In the genomic region with DNA sequence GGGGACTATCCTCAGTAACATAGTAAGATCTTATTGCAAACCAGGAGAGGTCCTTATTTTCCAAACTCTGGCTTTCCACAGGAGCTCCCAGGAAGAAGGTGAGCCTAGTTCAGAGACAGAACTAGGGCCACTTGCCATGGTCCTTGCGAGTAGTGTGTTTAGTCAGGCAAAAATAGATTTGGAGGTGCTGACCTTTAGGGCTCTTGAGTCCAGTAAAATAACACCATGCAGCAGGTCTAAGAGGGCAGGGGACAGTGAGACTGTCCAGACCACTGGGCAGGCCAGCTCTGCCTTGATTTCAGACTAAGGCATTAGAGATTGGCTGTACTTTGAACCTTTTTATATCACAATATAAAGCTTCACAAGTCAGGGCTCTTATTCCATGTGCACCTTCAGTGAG, we compare ENCODE assay signal across 21 mouse cellular contexts. TPM values are rescaled to one million over a fixed set of nuclear protein-coding genes. Genes with fewer than 3 reads are reported as not detected.
A peak's percentile ranks its signal among the peaks of the same experiment; 100 is the strongest.
DNase-seq lines count a peak whose midpoint lies in the region; ATAC-seq lines count a peak whose summit lies in the region.
"Had no signal": no experiment of that assay in that cellular context is flagged by ENCODE, and none has a peak within 500 bp of the region (broad histone marks: within the 10 kb centered on the region; RNA-seq: fewer than 3 reads in every experiment).

No protein-coding gene starts in this region.

- peak overlapping the region; percentile 17; the same call in 1 of the 2 replicates for H3K4me2 ChIP-seq in heart, embryonic 13.5 days
- H3K4me2 ChIP-seq in midbrain, embryonic 11.5 days: no peak overlapping the region
- no peak overlapping the region for H3K4me2 ChIP-seq in midbrain, embryonic 13.5 days (replicated peaks)
- H3K4me2 ChIP-seq: embryonic facial prominence, embryonic 15.5 days; liver, embryonic 13.5 days; neural tube, embryonic 12.5 days had no signal

- ATAC-seq in heart, embryonic 13.5 days (ENCODE audit: extremely low read depth, insufficient number of reproducible peaks, low FRiP score, low TSS enrichment): no peak
- no peak for ATAC-seq in midbrain, embryonic 11.5 days (ENCODE audit: low FRiP score)
- ATAC-seq in midbrain, embryonic 13.5 days: no peak
- ATAC-seq: hindbrain, postnatal 0 days; intestine, embryonic 16.5 days; Patski had no signal

- DNase-seq in gastrocnemius, adult 18-20 months (ENCODE audit: low spot score): peak; percentile 56
- no peak for DNase-seq in gastrocnemius, postnatal 36 days
- no peak for DNase-seq in heart, embryonic 10.5 days (ENCODE audit: low spot score)
- DNase-seq in midbrain, embryonic 11.5 days (ENCODE audit: low spot score, missing footprints): peak; percentile 76
- DNase-seq in ovary, adult 18-20 months (ENCODE audit: low spot score): no peak
- DNase-seq: adrenal gland, postnatal 36 days; cerebellum, adult 9-10 months; kidney, adult 9 months; kidney, postnatal 25 days; liver, embryonic 13.5 days; lung, adult 2 months; midbrain, embryonic 14.5 days; thymus, adult 18-20 months; thymus, postnatal 36 days had no signal

- intact Hi-C loops in gastrocnemius, postnatal 36 days (cut with DNase I): no loop called here

- peaks cover 99% of the 10 kb centered on the region for H3K36me3 ChIP-seq in heart, embryonic 13.5 days
- peaks cover 97% of the 10 kb centered on the region for H3K36me3 ChIP-seq in heart, embryonic 10.5 days
- H3K36me3 ChIP-seq in midbrain, embryonic 11.5 days (ENCODE audit: control insufficient read depth, insufficient read depth, low read length): peaks cover 41% of the 10 kb centered on the region
- peaks cover 82% of the 10 kb centered on the region for H3K36me3 ChIP-seq in midbrain, embryonic 13.5 days

- peak overlapping the region; percentile 6; the same call in 1 of the 2 replicates for H3K9ac ChIP-seq in heart, embryonic 13.5 days
- H3K9ac ChIP-seq in midbrain, embryonic 11.5 days (ENCODE audit: low read length): no peak overlapping the region
- H3K9ac ChIP-seq in midbrain, embryonic 13.5 days (replicated peaks): no peak overlapping the region
- H3K9ac ChIP-seq: embryonic facial prominence, embryonic 15.5 days; liver, embryonic 13.5 days; neural tube, embryonic 12.5 days had no signal

- peak overlapping the region; percentile 68 for H3K27ac ChIP-seq in heart, embryonic 13.5 days (replicated peaks)
- no peak overlapping the region for H3K27ac ChIP-seq in heart, embryonic 10.5 days
- no peak overlapping the region for H3K27ac ChIP-seq in midbrain, embryonic 11.5 days (ENCODE audit: low read depth, low read length)
- no peak overlapping the region for H3K27ac ChIP-seq in midbrain, embryonic 13.5 days
- H3K27ac ChIP-seq: embryonic facial prominence, embryonic 15.5 days; hindbrain, postnatal 0 days; liver, embryonic 13.5 days; neural tube, embryonic 12.5 days had no signal

- H3K4me1 ChIP-seq in heart, embryonic 13.5 days: peaks cover 72% of the 10 kb centered on the region
- H3K4me1 ChIP-seq in heart, embryonic 10.5 days: peaks cover 54% of the 10 kb centered on the region
- H3K4me1 ChIP-seq in midbrain, embryonic 11.5 days (ENCODE audit: control insufficient read depth, insufficient read depth, low read length): peaks cover 4% of the 10 kb centered on the region; the same call in 1 of the 2 replicates
- peaks cover 28% of the 10 kb centered on the region for H3K4me1 ChIP-seq in midbrain, embryonic 13.5 days (replicated peaks)

- H3K27me3 ChIP-seq in heart, embryonic 13.5 days (replicated peaks): no peaks in the 10 kb centered on the region
- H3K27me3 ChIP-seq in heart, embryonic 10.5 days (ENCODE audit: insufficient read depth, poor library complexity, severe bottlenecking): no peaks in the 10 kb centered on the region
- no peaks in the 10 kb centered on the region for H3K27me3 ChIP-seq in midbrain, embryonic 11.5 days (ENCODE audit: control insufficient read depth, insufficient read depth, low read length)
- H3K27me3 ChIP-seq in midbrain, embryonic 13.5 days: no peaks in the 10 kb centered on the region
- H3K27me3 ChIP-seq: embryonic facial prominence, embryonic 15.5 days; neural tube, embryonic 12.5 days; Patski had no signal

- WGBS in heart, embryonic 13.5 days: 29% methylated on average over 1 of the region's 1 CpGs
- 47% methylated on average over 1 of the region's 1 CpGs for WGBS in heart, embryonic 10.5 days
- 80% methylated on average over 1 of the region's 1 CpGs for WGBS in midbrain, embryonic 11.5 days
- 81% methylated on average over 1 of the region's 1 CpGs for WGBS in midbrain, embryonic 13.5 days

- H3K9me3 ChIP-seq in heart, embryonic 13.5 days: no peaks in the 10 kb centered on the region
- H3K9me3 ChIP-seq in heart, embryonic 10.5 days: no peaks in the 10 kb centered on the region
- no peaks in the 10 kb centered on the region for H3K9me3 ChIP-seq in midbrain, embryonic 11.5 days (ENCODE audit: control insufficient read depth, low read length)
- H3K9me3 ChIP-seq in midbrain, embryonic 13.5 days: no peaks in the 10 kb centered on the region
- H3K9me3 ChIP-seq: embryonic facial prominence, embryonic 15.5 days; liver, embryonic 13.5 days; neural tube, embryonic 12.5 days had no signal

- H3K4me3 ChIP-seq in heart, embryonic 13.5 days: no peak overlapping the region
- H3K4me3 ChIP-seq in heart, embryonic 10.5 days: no peak overlapping the region
- H3K4me3 ChIP-seq in midbrain, embryonic 11.5 days (ENCODE audit: low read depth, low read length): no peak overlapping the region
- no peak overlapping the region for H3K4me3 ChIP-seq in midbrain, embryonic 13.5 days (replicated peaks)
- H3K4me3 ChIP-seq: embryonic facial prominence, embryonic 15.5 days; liver, embryonic 13.5 days; neural tube, embryonic 12.5 days had no signal

RNA-seq across cellular contexts. Expression of a gene that starts 10.6 kb away (rescaled TPM):
- total RNA-seq in gastrocnemius, adult 18-20 months (2021): 1,000 to 10,000 TPM; 2,790 to 2,981 TPM
- total RNA-seq in gastrocnemius, postnatal 36 days (2021): 1,000 to 10,000 TPM; 2,923 to 3,646 TPM
- polyA plus RNA-seq in heart, embryonic 13.5 days (2015; fragmentation: Nextera tagmentation; extraction: Ambion mirVana): 1,816 and 1,974 TPM in 2 replicates
- polyA plus RNA-seq in heart, embryonic 10.5 days (2016; fragmentation: Nextera tagmentation; extraction: Ambion mirVana): 2,435 and 2,436 TPM in 2 replicates
- 1,888 and 2,059 TPM in 2 replicates for polyA plus RNA-seq in midbrain, embryonic 11.5 days (2014; fragmentation: Nextera tagmentation; extraction: Ambion mirVana)
- 1,400 and 1,429 TPM in 2 replicates for polyA plus RNA-seq in midbrain, embryonic 13.5 days (2015; fragmentation: Nextera tagmentation; extraction: Ambion mirVana)

RNA-seq across cellular contexts. Expression of a gene that starts 13.1 kb away (rescaled TPM):
- total RNA-seq in gastrocnemius, adult 18-20 months (2021): under 1 TPM in 1 of 2 experiments, not detected in 1; 0.07 TPM
- under 1 TPM in 1 of 2 experiments, not detected in 1; 0.25 TPM for total RNA-seq in gastrocnemius, postnatal 36 days (2021)
- 0.24 and 0.29 TPM in 2 replicates for polyA plus RNA-seq in heart, embryonic 13.5 days (2015; fragmentation: Nextera tagmentation; extraction: Ambion mirVana)
- polyA plus RNA-seq in heart, embryonic 10.5 days (2016; fragmentation: Nextera tagmentation; extraction: Ambion mirVana): 0.10 and 0.18 TPM in 2 replicates
- polyA plus RNA-seq in midbrain, embryonic 11.5 days (2014; fragmentation: Nextera tagmentation; extraction: Ambion mirVana): 0.15 and 0.18 TPM in 2 replicates
- 1.2 and 2.1 TPM in 2 replicates for polyA plus RNA-seq in midbrain, embryonic 13.5 days (2015; fragmentation: Nextera tagmentation; extraction: Ambion mirVana)

RNA-seq across cellular contexts. Expression of a gene that starts 49.7 kb away (rescaled TPM):
- 10 to 100 TPM; 24.2 to 24.7 TPM for total RNA-seq in gastrocnemius, adult 18-20 months (2021)
- 10 to 100 TPM; 17.3 to 21.9 TPM for total RNA-seq in gastrocnemius, postnatal 36 days (2021)
- 16.6 and 18.1 TPM in 2 replicates for polyA plus RNA-seq in heart, embryonic 13.5 days (2015; fragmentation: Nextera tagmentation; extraction: Ambion mirVana)
- polyA plus RNA-seq in heart, embryonic 10.5 days (2016; fragmentation: Nextera tagmentation; extraction: Ambion mirVana): 19.3 and 23.9 TPM in 2 replicates
- polyA plus RNA-seq in midbrain, embryonic 11.5 days (2014; fragmentation: Nextera tagmentation; extraction: Ambion mirVana): 90.8 and 91.7 TPM in 2 replicates
- 186 and 195 TPM in 2 replicates for polyA plus RNA-seq in midbrain, embryonic 13.5 days (2015; fragmentation: Nextera tagmentation; extraction: Ambion mirVana)

Comparison
In these comparisons a context has a peak if more than half of its experiments do, and no peak if none do; other contexts are left out.
1. DNase-seq: peak in gastrocnemius, adult 18-20 months (single experiment) and midbrain, embryonic 11.5 days (single experiment); none in gastrocnemius, postnatal 36 days (0 of 2), heart, embryonic 10.5 days (single experiment) and ovary, adult 18-20 months (single experiment).